Mouse (Mus musculus) testis, postnatal 10 days (tissue): ENCODE results near the gene Acvr1b.

Experiments
- DNase-seq: peaks from one replicate; pipeline ENCODE4 v3.0.0; 2021; ENCODE audit warnings: low spot score

Acvr1b gene

GRCm38 (mm10) chr15:101197497-101198179 lies 23.8 kb downstream of the Acvr1b start:
- DNase-seq: no peak

GRCm38 (mm10) chr15:101198218-101198617 lies 24.4 kb downstream of the Acvr1b start:
- peak; percentile 76 for DNase-seq

GRCm38 (mm10) chr15:101198850-101199249 lies 25.0 kb downstream of the Acvr1b start:
- DNase-seq: no peak

- no peak for DNase-seq
Observed at GRCm38 (mm10) chr15:101200777-101201295, 27.0 kb downstream of the Acvr1b start.

GRCm38 (mm10) chr15:101201414-101201813 lies 27.5 kb downstream of the Acvr1b start:
- no peak for DNase-seq

GRCm38 (mm10) chr15:101203673-101204072 lies 29.8 kb downstream of the Acvr1b start:
- no peak for DNase-seq

GRCm38 (mm10) chr15:101204781-101205180 lies 30.9 kb downstream of the Acvr1b start:
- DNase-seq: no peak

GRCm38 (mm10) chr15:101210228-101210627 lies 36.4 kb downstream of the Acvr1b start:
- DNase-seq: peak; percentile 83

GRCm38 (mm10) chr15:101210998-101211613 lies 37.2 kb downstream of the Acvr1b start:
- no peak for DNase-seq

- no peak for DNase-seq
Observed at GRCm38 (mm10) chr15:101212435-101212834, 38.6 kb downstream of the Acvr1b start.

- no peak for DNase-seq
Observed at GRCm38 (mm10) chr15:101215136-101215535, 41.3 kb downstream of the Acvr1b start.

GRCm38 (mm10) chr15:101216036-101216435 lies 42.2 kb downstream of the Acvr1b start:
- DNase-seq: no peak

GRCm38 (mm10) chr15:101220905-101221297 lies 47.0 kb downstream of the Acvr1b start:
- DNase-seq: no peak

- peak; percentile 96 for DNase-seq
Observed at GRCm38 (mm10) chr15:101221298-101222104, 47.6 kb downstream of the Acvr1b start.

- DNase-seq: no peak
Observed at GRCm38 (mm10) chr15:101222897-101223482, 49.1 kb downstream of the Acvr1b start.

GRCm38 (mm10) chr15:101223596-101223995 lies 49.7 kb downstream of the Acvr1b start:
- no peak for DNase-seq

- DNase-seq: peak; percentile 93
Observed at GRCm38 (mm10) chr15:101224006-101224906, 50.4 kb downstream of the Acvr1b start, which contains the start of gene Grasp. Gene Grasp, plus strand, starts transcription at chr15:101224188.

GRCm38 (mm10) chr15:101224977-101225376 lies 51.1 kb downstream of the Acvr1b start:
- no peak for DNase-seq

GRCm38 (mm10) chr15:101227971-101228370 lies 54.1 kb downstream of the Acvr1b start:
- peak; percentile 79 for DNase-seq

GRCm38 (mm10) chr15:101228866-101229590 lies 55.2 kb downstream of the Acvr1b start:
- peak; percentile 77 for DNase-seq
